Mouse (Mus musculus) midbrain, embryonic 10.5 days (tissue): ENCODE measurements around the gene AA467197. TPM values are rescaled to one million over a fixed set of nuclear protein-coding genes. Genes with fewer than 3 reads are reported as not detected.

Experiments used
- DNase-seq: peaks from one replicate; pipeline ENCODE4 v3.0.0-alpha.2; 2017; ENCODE audit warnings: low spot score
- H3K27ac ChIP-seq: fragments of 300-500 bp; sonication (generic); replicated peaks from 2 replicates; pipeline ENCODE4 v1.5.1; 2016; ENCODE audit warnings: mild to moderate bottlenecking
- H3K27me3 ChIP-seq: fragments of 300-500 bp; sonication (generic); 2 replicates; pipeline ENCODE4 v1.6.1; 2016; ENCODE audit warnings: low read depth, mild to moderate bottlenecking; ENCODE audit not compliant: poor library complexity, severe bottlenecking
- H3K36me3 ChIP-seq: fragments of 300-500 bp; sonication (generic); 2 replicates; pipeline ENCODE4 v1.6.1; 2016; ENCODE audit warnings: mild to moderate bottlenecking, moderate library complexity
- H3K4me1 ChIP-seq: fragments of 300-500 bp; sonication (generic); 2 replicates; pipeline ENCODE4 v1.6.1; 2016
- H3K4me3 ChIP-seq: fragments of 300-500 bp; sonication (generic); 2 replicates; pipeline ENCODE4 v1.5.1; 2016; ENCODE audit warnings: mild to moderate bottlenecking, moderate library complexity
- H3K9me3 ChIP-seq: fragments of 300-500 bp; sonication (generic); replicated peaks from 2 replicates; pipeline ENCODE4 v1.6.1; 2016; ENCODE audit warnings: mild to moderate bottlenecking
- WGBS: fragments of 180-500 bp; shearing (Covaris S2); methylation state at CpG from one replicate; pipeline ENCODE4 v1.1.7; 2016; 5-methylcytosine and 5-hydroxymethylcytosine counted together
- polyA plus RNA-seq: library from polyadenylated mRNA; unstranded; fragments of >200 nt; fragmentation: Nextera tagmentation; extraction: Ambion mirVana; gene quantifications from 2 replicates; pipeline ENCODE4 v1.2.1, GENCODE M21; 2016

The AA467197 gene
- polyA plus RNA-seq, 1 experiment from 2014 or later, result 0.41 TPM

DNA sequence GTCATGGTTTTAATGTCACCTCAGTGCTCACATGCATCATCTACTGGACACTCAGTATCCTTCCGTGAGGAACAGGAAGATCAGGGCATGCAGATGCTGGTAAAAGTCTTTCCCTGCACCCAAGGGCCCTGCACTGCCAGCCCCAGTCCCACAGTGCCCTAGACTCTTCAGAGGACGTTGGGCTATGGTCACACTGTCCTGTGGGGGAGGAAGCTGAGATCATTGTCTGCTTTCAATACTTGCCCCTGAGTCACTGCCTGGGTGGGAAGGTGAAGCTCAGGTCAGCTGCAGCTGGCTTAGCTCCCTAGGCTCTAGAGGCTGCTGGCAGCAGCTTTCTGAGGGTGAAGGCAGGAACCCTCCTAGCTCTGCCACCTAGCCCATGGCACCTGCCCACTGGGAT is 19.3 kb downstream of the AA467197 start:
- DNase-seq, result no peak
- Histone ChIP-seq H3K27ac (no peak overlapping the region), H3K36me3 (no peaks in the 10 kb centered on the region), H3K4me3 (no peak overlapping the region), H3K27me3 (no peaks in the 10 kb centered on the region), H3K9me3 (no peaks in the 10 kb centered on the region), H3K4me1 (peaks cover 17% of the 10 kb centered on the region)
- WGBS, result 74% methylated on average over 2 of the region's 2 CpGs

DNA sequence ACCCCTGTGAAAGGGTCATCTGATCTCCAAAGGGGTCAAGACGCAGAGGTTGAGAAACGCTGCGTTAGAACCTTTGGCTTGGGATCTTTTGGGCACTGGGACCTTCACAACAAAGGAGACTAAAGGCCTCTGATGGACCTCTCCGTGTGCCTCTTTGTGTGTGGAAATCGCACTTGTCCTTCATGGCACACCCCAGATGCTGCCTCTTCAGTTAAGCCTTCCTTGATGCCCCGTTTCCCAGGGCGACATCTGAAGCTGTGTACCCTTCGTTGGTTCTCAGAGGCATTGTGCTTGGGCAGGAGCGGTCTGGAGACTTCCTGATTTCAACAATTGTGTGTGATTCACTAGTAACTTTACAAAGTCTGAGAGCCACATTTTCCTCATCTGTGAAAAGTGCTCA is 20.0 kb downstream of the AA467197 start:
- Histone ChIP-seq H3K4me1 (peaks cover 17% of the 10 kb centered on the region), H3K9me3 (no peaks in the 10 kb centered on the region), H3K36me3 (no peaks in the 10 kb centered on the region), H3K27me3 (no peaks in the 10 kb centered on the region), H3K27ac (no peak overlapping the region), H3K4me3 (no peak overlapping the region)
- no peak for DNase-seq
- WGBS, result 61% methylated on average over 9 of the region's 9 CpGs

DNA sequence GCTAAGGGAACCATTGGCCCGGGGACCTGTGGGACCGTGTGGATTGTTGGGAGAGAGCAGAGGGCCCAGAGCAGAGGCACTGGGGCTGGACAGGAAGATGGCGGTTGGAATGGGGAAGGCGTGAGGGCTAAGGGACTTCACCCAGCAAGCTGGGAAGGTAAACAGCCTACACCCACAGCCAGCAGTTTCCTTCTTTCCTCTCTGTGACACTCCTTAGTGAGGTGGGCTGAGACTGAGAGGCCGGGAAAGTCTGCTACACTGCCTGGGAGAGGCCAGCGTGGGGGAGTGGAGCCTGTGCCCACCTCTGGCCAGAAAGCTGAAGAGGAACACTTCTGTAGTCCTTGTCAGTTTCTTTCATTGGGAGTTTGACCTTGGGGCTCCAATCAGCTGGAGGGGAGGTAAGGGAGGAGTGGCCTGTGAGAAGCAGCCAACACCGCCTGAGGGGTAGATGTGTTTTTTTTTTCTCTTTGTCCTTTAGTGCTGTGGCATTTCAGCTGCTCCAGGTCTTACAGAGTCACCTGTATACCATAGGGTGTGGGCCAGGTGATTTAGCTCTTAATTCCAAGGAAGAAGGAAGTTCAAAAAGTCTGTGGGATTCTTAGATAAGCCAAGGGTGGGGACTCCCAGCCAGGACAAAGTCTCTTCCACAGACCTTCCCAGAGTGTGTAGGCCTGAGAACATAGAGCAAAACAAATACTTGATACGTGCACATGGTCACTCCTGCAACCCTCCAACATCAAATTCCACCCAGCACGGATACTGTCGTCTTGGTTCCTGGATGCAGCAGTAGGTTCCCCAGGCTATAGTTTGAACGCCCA is 21.1 kb downstream of the AA467197 start:
- DNase-seq, result no peak
- no peak overlapping the region for H3K27ac ChIP-seq
- H3K4me1 ChIP-seq, result peaks cover 17% of the 10 kb centered on the region
- H3K36me3 ChIP-seq, result no peaks in the 10 kb centered on the region
- H3K27me3 ChIP-seq, result no peaks in the 10 kb centered on the region
- H3K4me3 ChIP-seq, result no peak overlapping the region
- whole genome bisulfite sequencing, result 89% methylated on average over 11 of the region's 11 CpGs
- no peaks in the 10 kb centered on the region for H3K9me3 ChIP-seq

DNA sequence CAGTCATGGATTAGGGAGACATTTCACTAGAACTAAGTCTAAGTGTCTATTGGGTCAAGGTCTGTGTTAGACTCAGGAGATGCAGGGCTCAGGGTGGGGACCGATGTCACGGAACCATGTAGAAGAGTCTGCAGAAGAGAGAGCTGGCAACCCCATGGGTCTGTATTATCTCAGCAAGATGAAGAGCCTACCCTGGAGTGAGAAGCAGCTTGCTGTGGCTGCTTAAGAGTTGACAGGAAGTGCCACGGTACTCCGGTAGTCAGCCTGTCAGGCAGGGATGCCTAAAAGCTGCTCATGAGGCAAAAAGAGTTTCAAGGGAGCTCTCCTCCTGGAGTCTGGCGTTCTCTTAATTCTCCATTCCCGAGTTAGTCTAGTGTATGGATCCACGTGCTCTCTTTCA is 23.0 kb downstream of the AA467197 start:
- 84% methylated on average over 7 of the region's 7 CpGs for WGBS
- H3K9me3 ChIP-seq, result no peaks in the 10 kb centered on the region

DNA sequence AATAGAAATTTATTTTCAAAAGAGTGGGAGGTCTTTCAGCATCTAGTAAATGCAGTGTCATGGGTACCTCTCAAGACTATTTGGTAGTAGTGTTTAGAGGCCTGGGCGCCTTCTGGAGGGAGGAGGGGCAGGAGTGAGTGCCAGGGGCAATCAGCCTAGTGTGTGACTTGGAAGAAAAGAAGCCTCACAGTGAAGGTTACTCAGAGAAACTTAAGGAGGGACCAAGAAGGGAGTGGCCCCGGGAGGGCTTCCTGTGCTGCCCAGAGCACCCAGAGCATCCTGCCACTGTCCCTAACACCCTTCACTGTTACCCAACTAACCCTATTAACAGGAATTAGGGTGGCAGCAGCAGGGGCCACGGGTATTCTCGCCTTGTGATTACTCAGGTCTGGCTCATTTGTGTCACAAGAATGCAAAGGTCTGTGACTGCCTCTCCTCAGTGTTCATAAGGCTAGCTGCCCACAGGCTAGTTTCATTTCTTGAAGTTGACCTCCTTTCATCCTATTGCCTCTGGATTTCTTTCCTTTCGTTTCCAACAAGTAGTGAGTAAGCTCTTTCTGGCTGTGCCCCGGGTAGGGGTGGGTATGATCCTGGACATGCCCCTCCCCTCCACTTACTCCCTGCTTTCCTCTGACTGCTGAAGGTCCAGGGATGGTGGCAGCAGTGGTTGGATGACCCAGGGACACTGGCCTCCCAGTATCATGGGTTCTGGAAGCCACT is 28.6 kb downstream of the AA467197 start:
- Histone ChIP-seq H3K9me3 (no peaks in the 10 kb centered on the region), H3K4me3 (no peak overlapping the region), H3K27ac (no peak overlapping the region), H3K36me3 (no peaks in the 10 kb centered on the region), H3K4me1 (no peaks in the 10 kb centered on the region), H3K27me3 (peaks cover 11% of the 10 kb centered on the region; the same call in 1 of the 2 replicates)
- 61% methylated on average over 6 of the region's 6 CpGs for WGBS
- no peak for DNase-seq

More for the DNA sequence above, 23.0 kb downstream of the AA467197 start:
- H3K27ac ChIP-seq, result no peak overlapping the region
- H3K36me3 ChIP-seq, result no peaks in the 10 kb centered on the region
- H3K27me3 ChIP-seq, result no peaks in the 10 kb centered on the region
- H3K4me1 ChIP-seq, result peaks cover 17% of the 10 kb centered on the region
- no peak for DNase-seq
- H3K4me3 ChIP-seq, result no peak overlapping the region

DNA sequence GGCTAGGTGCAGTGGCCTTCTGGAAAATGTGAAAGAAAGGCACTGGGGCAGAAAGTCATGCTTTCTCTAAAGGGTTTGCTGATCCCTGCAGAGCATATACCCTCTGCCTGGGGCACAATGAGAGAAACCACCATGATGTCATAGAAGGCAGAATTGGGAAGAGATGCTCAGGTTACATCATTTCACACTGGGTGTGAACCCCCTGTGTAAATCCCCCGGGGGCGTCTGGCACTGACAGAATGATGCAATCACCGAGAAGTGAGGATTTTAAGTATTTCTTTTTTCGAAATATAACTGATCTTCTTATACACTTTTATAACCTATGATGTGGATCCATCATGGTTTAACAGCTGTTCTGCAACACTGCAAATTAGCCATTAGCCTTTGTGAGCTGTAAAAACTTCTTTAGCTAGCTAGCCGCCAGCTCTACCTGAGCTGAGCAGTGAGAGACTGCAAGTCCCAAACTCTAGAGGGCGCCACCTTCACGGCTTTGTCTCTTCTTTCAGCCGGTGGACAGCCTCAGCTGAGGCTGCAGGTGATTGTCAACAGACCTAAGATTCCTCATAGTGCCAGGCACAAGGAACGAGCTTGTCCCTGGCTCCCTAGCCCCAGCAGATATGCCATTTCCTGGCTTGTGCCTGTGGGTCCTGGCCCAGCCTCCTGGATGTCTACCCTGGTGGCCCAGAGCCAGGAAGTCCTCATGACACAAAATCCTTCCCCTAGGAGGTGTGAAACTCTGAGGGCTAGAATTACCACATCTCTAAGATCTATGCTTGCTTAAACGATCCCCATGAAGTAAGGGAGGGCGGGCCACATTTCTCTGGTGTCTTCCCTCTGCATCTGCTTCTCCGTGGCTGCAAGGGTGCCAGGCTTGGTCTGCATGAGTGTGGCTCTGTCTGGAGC is 29.4 kb downstream of the AA467197 start:
- H3K27me3 ChIP-seq, result peaks cover 11% of the 10 kb centered on the region; the same call in 1 of the 2 replicates
- peak; percentile 28 for DNase-seq
- WGBS, result 50% methylated on average over 12 of the region's 12 CpGs

DNA sequence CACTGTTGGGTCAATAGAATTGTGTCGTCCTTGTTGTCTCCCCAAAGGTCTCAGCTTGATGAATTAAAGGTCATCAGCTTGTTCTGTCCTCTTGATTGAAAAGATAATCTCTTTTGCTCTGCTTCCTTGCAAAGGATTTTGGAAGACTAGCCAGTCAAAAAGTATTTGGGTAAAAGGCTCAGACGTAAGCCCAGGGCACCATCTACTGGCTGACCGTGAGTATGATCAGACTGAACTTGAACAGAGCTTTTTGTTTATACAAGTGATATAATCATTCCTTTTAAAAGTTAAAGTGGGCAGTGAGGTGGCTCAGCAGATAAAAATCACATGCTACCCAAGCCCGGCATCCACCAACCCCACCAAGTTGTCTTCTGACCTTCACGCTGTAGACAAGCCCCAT is 31.1 kb downstream of the AA467197 start:
- DNase-seq, result no peak
- Histone ChIP-seq H3K27ac (no peak overlapping the region), H3K4me1 (no peaks in the 10 kb centered on the region), H3K4me3 (no peak overlapping the region), H3K27me3 (peaks cover 11% of the 10 kb centered on the region; the same call in 1 of the 2 replicates), H3K9me3 (no peaks in the 10 kb centered on the region), H3K36me3 (no peaks in the 10 kb centered on the region)
- 52% methylated on average over 5 of the region's 5 CpGs for WGBS

More for the DNA sequence above, 29.4 kb downstream of the AA467197 start:
- no peaks in the 10 kb centered on the region for H3K4me1 ChIP-seq
- no peak overlapping the region for H3K4me3 ChIP-seq
- H3K9me3 ChIP-seq, result no peaks in the 10 kb centered on the region
- H3K36me3 ChIP-seq, result no peaks in the 10 kb centered on the region
- no peak overlapping the region for H3K27ac ChIP-seq

DNA sequence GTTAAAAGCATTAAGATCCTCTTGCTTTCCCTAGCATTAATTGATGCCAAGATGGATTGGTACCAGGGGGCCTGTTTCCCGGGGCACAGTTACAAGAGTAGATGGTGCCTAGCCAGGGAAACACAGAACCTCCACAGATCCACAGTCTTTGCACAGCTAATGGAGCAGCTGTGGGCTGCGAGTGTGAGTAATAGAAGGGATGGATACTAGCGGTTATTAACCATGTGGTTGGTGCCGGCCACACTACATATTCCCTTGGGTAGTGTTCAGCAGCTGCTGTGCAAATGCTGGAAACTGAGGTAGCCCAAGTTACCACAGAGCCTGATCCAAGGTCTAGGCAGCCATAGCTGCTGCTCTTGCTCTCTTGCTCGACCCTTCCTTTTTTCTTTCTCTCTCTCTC is 34.9 kb downstream of the AA467197 start:
- no peak overlapping the region for H3K4me3 ChIP-seq
- H3K36me3 ChIP-seq, result no peaks in the 10 kb centered on the region
- no peaks in the 10 kb centered on the region for H3K9me3 ChIP-seq
- peaks cover 5% of the 10 kb centered on the region; the same call in 1 of the 2 replicates for H3K27me3 ChIP-seq
- 88% methylated on average over 5 of the region's 5 CpGs for WGBS
- no peaks in the 10 kb centered on the region for H3K4me1 ChIP-seq
- no peak overlapping the region for H3K27ac ChIP-seq
- no peak for DNase-seq

DNA sequence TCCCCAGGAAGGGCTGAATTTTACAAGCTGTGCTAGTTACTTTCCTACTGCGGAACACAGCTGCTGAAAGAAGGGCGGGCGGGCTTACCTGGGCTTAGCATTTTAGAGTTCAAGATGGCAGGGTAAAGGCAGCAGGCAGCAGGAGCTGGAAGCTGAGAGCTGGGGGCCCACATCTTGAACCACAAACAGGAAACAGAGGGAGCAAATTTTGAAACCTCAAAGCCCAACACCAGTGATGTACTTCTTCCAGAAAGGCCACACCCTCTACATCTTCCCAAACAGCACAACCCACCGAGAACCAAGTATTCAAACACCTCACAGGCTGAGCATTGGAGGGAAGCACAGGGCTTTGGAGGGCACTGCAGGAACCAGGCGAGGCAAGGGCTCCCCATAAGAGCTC is 36.1 kb downstream of the AA467197 start:
- Histone ChIP-seq H3K27ac (no peak overlapping the region), H3K36me3 (no peaks in the 10 kb centered on the region), H3K4me3 (no peak overlapping the region), H3K9me3 (no peaks in the 10 kb centered on the region), H3K27me3 (no peaks in the 10 kb centered on the region), H3K4me1 (no peaks in the 10 kb centered on the region)
- WGBS, result 73% methylated on average over 5 of the region's 5 CpGs
- DNase-seq, result no peak

DNA sequence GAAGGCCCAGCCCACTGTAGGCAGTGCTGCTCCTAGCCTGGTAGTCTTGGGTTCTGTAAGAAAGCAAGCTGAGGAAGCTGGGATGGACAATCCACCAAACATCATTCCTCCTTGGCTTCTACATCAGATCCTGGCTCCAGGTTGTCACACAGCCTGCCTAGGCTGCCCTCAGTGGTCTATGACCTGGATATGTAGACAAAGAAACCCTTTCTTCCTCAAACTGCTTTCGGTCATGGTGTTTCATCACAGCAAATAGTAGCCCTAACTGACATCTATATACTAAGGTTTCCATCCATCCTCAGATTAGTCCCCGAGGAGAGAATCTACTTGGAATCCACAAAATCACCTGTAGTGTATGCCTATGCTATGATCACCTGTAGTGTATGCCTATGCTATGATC is 38.3 kb downstream of the AA467197 start:
- Histone ChIP-seq H3K27me3 (no peaks in the 10 kb centered on the region), H3K4me1 (no peaks in the 10 kb centered on the region), H3K9me3 (no peaks in the 10 kb centered on the region), H3K27ac (no peak overlapping the region), H3K36me3 (no peaks in the 10 kb centered on the region), H3K4me3 (no peak overlapping the region)
- WGBS, result 87% methylated on average over 2 of the region's 2 CpGs
- no peak for DNase-seq

DNA sequence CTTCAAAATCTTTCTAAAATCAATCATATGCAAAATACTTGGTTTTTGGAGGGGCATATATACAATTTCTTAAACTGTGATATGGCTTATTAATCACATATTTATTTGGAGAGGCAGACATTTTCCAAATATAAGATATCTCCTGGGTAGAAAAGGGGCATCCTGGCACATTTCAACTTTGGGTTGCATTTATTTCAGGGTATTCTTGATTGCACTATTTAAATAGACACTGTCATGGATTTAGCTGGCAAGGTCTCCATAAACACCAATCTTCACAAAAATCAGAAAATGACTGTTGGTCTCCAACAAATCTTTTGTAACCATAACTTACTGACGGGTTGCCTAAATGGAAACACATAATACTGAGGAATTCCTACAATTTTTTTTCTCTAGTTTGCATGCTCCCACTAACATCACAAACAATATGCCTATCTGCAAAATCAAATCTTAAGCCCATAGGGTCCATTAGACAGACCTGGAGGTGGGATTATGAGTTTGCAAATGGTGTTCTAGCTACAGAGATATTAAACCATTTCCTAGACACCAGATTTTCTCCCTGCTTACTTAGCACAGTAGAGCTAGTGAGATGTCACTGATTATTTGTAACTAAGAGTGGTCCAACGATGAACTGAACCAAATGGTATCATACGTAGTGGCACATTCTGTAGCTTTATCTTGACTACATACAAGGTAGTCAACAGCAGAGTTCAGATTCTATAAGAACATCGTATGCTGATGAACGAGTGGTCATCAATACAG is 44.8 kb downstream of the AA467197 start:
- Histone ChIP-seq H3K9me3 (peaks cover 13% of the 10 kb centered on the region), H3K27ac (no peak overlapping the region), H3K4me1 (no peaks in the 10 kb centered on the region), H3K36me3 (no peaks in the 10 kb centered on the region), H3K4me3 (no peak overlapping the region), H3K27me3 (no peaks in the 10 kb centered on the region)
- DNase-seq, result no peak
- WGBS, result 87% methylated on average over 5 of the region's 5 CpGs

DNA sequence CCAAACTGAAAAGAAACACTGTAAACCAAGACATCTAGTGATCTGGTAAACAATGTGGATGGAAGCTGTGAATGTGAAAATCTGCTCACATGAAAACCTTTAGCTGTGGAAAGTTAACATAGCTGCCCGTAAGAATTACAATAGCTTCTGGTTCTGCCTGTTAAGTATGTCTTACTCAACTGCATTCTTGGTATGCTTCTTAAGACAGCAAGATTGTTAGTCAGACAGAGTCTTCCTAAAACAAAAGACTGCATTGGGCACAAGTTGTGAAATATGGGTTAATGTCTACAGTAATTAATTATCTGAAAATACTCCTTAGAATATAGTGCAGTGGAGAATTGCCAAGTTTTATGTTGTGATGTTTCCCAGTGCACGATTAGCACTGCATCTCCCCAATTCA is 45.7 kb downstream of the AA467197 start:
- DNase-seq, result no peak
- Histone ChIP-seq H3K9me3 (peaks cover 13% of the 10 kb centered on the region), H3K36me3 (no peaks in the 10 kb centered on the region), H3K27me3 (no peaks in the 10 kb centered on the region), H3K4me3 (no peak overlapping the region), H3K27ac (no peak overlapping the region), H3K4me1 (no peaks in the 10 kb centered on the region)
- 83% methylated on average over 2 of the region's 2 CpGs for WGBS
